Mouse (Mus musculus) CH12.LX (cell line): ENCODE measurements around the gene Ebf1. TPM values are rescaled to one million over a fixed set of nuclear protein-coding genes. Genes with fewer than 3 reads are reported as not detected.

Experiments
- DNase-seq: peaks from one replicate; pipeline ENCODE4 v3.0.0-alpha.2; 2013; ENCODE audit errors: extremely low read depth
- H3K27ac ChIP-seq: 2 replicates; pipeline ENCODE4 v1.5.1; 2012; ENCODE audit warnings: low read depth, mild to moderate bottlenecking, control low read depth, moderate library complexity; ENCODE audit not compliant: insufficient read depth
- H3K27me3 ChIP-seq: replicated peaks from 2 replicates; pipeline ENCODE3; 2012; ENCODE audit warnings: inconsistent platforms
- H3K36me3 ChIP-seq, 2 experiments: replicated peaks in 1 of 2; 2 replicates each; pipeline versions ENCODE3 to v1.6.1; 2012; ENCODE audit warnings: inconsistent platforms in 1 of 2, low read length in 1 of 2, mild to moderate bottlenecking in 1 of 2, mixed read lengths in 1 of 2, moderate library complexity in 1 of 2; ENCODE audit not compliant: control insufficient read depth in 1 of 2, insufficient read depth in 1 of 2
- H3K4me1 ChIP-seq, 2 experiments: 2 replicates each; pipeline ENCODE4 v1.6.1; 2012; ENCODE audit warnings: inconsistent platforms in 1 of 2, moderate library complexity in 1 of 2; ENCODE audit not compliant: insufficient read depth in 2 of 2, control insufficient read depth in 1 of 2
- H3K4me2 ChIP-seq: 2 replicates; pipeline ENCODE4 v1.6.1; 2012; ENCODE audit warnings: low read depth, mild to moderate bottlenecking, control low read depth; ENCODE audit not compliant: poor library complexity, insufficient read depth, severe bottlenecking
- H3K4me3 ChIP-seq, 3 experiments: fragments of 150-350 bp in 1 of 3; sonication (generic) in 1 of 3; replicated peaks in 1 of 3; 2 replicates each; pipeline versions ENCODE3 to v1.5.1; 2011 to 2012; ENCODE audit warnings: low read depth in 2 of 3, low read length in 2 of 3, mild to moderate bottlenecking in 2 of 3, moderate library complexity in 2 of 3, control low read depth in 1 of 3, improper control_type of control experiment in 1 of 3, inconsistent platforms in 1 of 3, mixed read lengths in 1 of 3; ENCODE audit not compliant: poor library complexity in 1 of 3
- H3K79me2 ChIP-seq: replicated peaks from 2 replicates; pipeline ENCODE4 v1.6.1; 2012; ENCODE audit warnings: mild to moderate bottlenecking, moderate library complexity; ENCODE audit not compliant: control insufficient read depth, poor library complexity, insufficient read depth, severe bottlenecking; ENCODE audit errors: extremely low read depth
- H3K9ac ChIP-seq: 2 replicates; pipeline ENCODE4 v1.6.1; 2012; ENCODE audit warnings: low read depth, mild to moderate bottlenecking, control low read depth, moderate library complexity; ENCODE audit not compliant: insufficient read depth
- H3K9me3 ChIP-seq: replicated peaks from 2 replicates; pipeline ENCODE3; 2012; ENCODE audit warnings: low read length, inconsistent platforms, mixed read lengths
- BHLHE40 ChIP-seq: IDR thresholded peaks from 2 replicates; pipeline ENCODE4 v1.6.1; 2011; ENCODE audit warnings: mild to moderate bottlenecking, low read depth, low read length, improper control_type of control experiment
- CHD1 ChIP-seq: IDR thresholded peaks from 2 replicates; pipeline ENCODE4 v1.6.1; 2012; ENCODE audit warnings: low read depth, low read length, improper control_type of control experiment, inconsistent platforms
- CTCF ChIP-seq, 2 experiments: IDR thresholded peaks in 1 of 2; conservative IDR thresholded peaks in 1 of 2; 2 replicates each; pipeline ENCODE4 v1.5.1; 2011 to 2012; ENCODE audit warnings: low read depth in 2 of 2, low read length in 2 of 2, improper control_type of control experiment in 1 of 2, inconsistent platforms in 1 of 2, mild to moderate bottlenecking in 1 of 2, moderate library complexity in 1 of 2
- E2F4 ChIP-seq: IDR thresholded peaks from 2 replicates; pipeline ENCODE4 v1.6.1; 2011; ENCODE audit warnings: low read depth, low read length, improper control_type of control experiment; ENCODE audit not compliant: insufficient replicate concordance
- ELF1 ChIP-seq: IDR thresholded peaks from 2 replicates; pipeline ENCODE4 v1.6.1; 2014; ENCODE audit warnings: low read depth, mild to moderate bottlenecking, inconsistent platforms, low read length, improper control_type of control experiment
- EP300 ChIP-seq: IDR thresholded peaks from 2 replicates; pipeline ENCODE4 v1.6.1; 2011; ENCODE audit warnings: low read length, improper control_type of control experiment
- ETS1 ChIP-seq: conservative IDR thresholded peaks from 2 replicates; pipeline ENCODE4 v1.6.1; 2012; ENCODE audit warnings: low read depth, mild to moderate bottlenecking, inconsistent platforms, low read length, improper control_type of control experiment, moderate library complexity
- GABPA ChIP-seq: IDR thresholded peaks from 2 replicates; pipeline ENCODE4 v1.6.1; 2012; ENCODE audit warnings: low read depth, low read length, improper control_type of control experiment, inconsistent platforms; ENCODE audit not compliant: insufficient replicate concordance
- HCFC1 ChIP-seq: IDR thresholded peaks from 2 replicates; pipeline ENCODE4 v1.6.1; 2012; ENCODE audit warnings: low read depth, mild to moderate bottlenecking, inconsistent platforms, low read length, improper control_type of control experiment
- IRF4 ChIP-seq: IDR thresholded peaks from 2 replicates; pipeline ENCODE4 v1.6.1; 2014; ENCODE audit warnings: low read depth, mild to moderate bottlenecking, inconsistent platforms, low read length, improper control_type of control experiment
- JUN ChIP-seq: IDR thresholded peaks from 2 replicates; pipeline ENCODE4 v1.6.1; 2011; ENCODE audit warnings: low read depth, mild to moderate bottlenecking, low read length, improper control_type of control experiment, moderate library complexity; ENCODE audit not compliant: insufficient read depth
- JUND ChIP-seq: conservative IDR thresholded peaks from 2 replicates; pipeline ENCODE4 v1.6.1; 2011; ENCODE audit warnings: low read depth, low read length, improper control_type of control experiment
- KAT2A ChIP-seq: IDR thresholded peaks from 2 replicates; pipeline ENCODE4 v1.6.1; 2012; ENCODE audit warnings: low read length, improper control_type of control experiment, inconsistent platforms; ENCODE audit not compliant: insufficient replicate concordance
- MAFK ChIP-seq: IDR thresholded peaks from 2 replicates; pipeline ENCODE4 v1.6.1; 2011; ENCODE audit warnings: low read length, improper control_type of control experiment; ENCODE audit not compliant: insufficient replicate concordance
- MAX ChIP-seq: IDR thresholded peaks from 2 replicates; pipeline ENCODE4 v1.6.1; 2011; ENCODE audit warnings: low read length, improper control_type of control experiment
- MEF2A ChIP-seq: IDR thresholded peaks from 2 replicates; pipeline ENCODE4 v1.6.1; 2014; ENCODE audit warnings: low read depth, mild to moderate bottlenecking, inconsistent platforms, low read length, improper control_type of control experiment, borderline replicate concordance
- MXI1 ChIP-seq: IDR thresholded peaks from 2 replicates; pipeline ENCODE4 v1.6.1; 2011; ENCODE audit warnings: mild to moderate bottlenecking, low read depth, low read length, improper control_type of control experiment
- MYC ChIP-seq: IDR thresholded peaks from 2 replicates; pipeline ENCODE4 v1.6.1; 2011; ENCODE audit warnings: low read depth, mild to moderate bottlenecking, improper control_type of control experiment, low read length
- NELFE ChIP-seq: IDR thresholded peaks from 2 replicates; pipeline ENCODE4 v1.6.1; 2011; ENCODE audit warnings: low read depth, low read length, improper control_type of control experiment
- NRF1 ChIP-seq: IDR thresholded peaks from 2 replicates; pipeline ENCODE4 v1.6.1; 2014; ENCODE audit warnings: low read depth, mild to moderate bottlenecking, inconsistent platforms, low read length, improper control_type of control experiment, moderate library complexity
- PAX5 ChIP-seq: IDR thresholded peaks from 2 replicates; pipeline ENCODE4 v1.6.1; 2012; ENCODE audit warnings: low read length, inconsistent platforms, mixed read lengths
- POLR2A ChIP-seq: IDR thresholded peaks from 2 replicates; pipeline ENCODE4 v1.6.1; 2011; ENCODE audit warnings: low read depth, mild to moderate bottlenecking, improper control_type of control experiment, low read length
- RAD21 ChIP-seq: IDR thresholded peaks from 2 replicates; pipeline ENCODE4 v1.6.1; 2011; ENCODE audit warnings: low read depth, mild to moderate bottlenecking, low read length, improper control_type of control experiment, moderate library complexity
- SIN3A ChIP-seq: IDR thresholded peaks from 2 replicates; pipeline ENCODE4 v1.6.1; 2012; ENCODE audit warnings: low read length, improper control_type of control experiment, inconsistent platforms
- TBP ChIP-seq: conservative IDR thresholded peaks from 2 replicates; pipeline ENCODE4 v1.6.1; 2011; ENCODE audit warnings: low read depth, low read length, improper control_type of control experiment
- TCF12 ChIP-seq: IDR thresholded peaks from 2 replicates; pipeline ENCODE4 v1.6.1; 2014; ENCODE audit warnings: low read depth, mild to moderate bottlenecking, inconsistent platforms, low read length, improper control_type of control experiment
- UBTF ChIP-seq: IDR thresholded peaks from 2 replicates; pipeline ENCODE4 v1.6.1; 2012; ENCODE audit warnings: low read depth, mild to moderate bottlenecking, inconsistent platforms, low read length, improper control_type of control experiment, moderate library complexity
- USF1 ChIP-seq: IDR thresholded peaks from 2 replicates; pipeline ENCODE4 v1.6.1; 2014; ENCODE audit warnings: low read depth, mild to moderate bottlenecking, inconsistent platforms, low read length, improper control_type of control experiment
- USF2 ChIP-seq: conservative IDR thresholded peaks from 2 replicates; pipeline ENCODE4 v1.6.1; 2011; ENCODE audit warnings: low read depth, low read length, improper control_type of control experiment
- ZC3H11A ChIP-seq: IDR thresholded peaks from 2 replicates; pipeline ENCODE4 v1.6.1; 2012; ENCODE audit warnings: low read depth, mild to moderate bottlenecking, inconsistent platforms, low read length, improper control_type of control experiment
- ZKSCAN1 ChIP-seq: IDR thresholded peaks from 2 replicates; pipeline ENCODE4 v1.6.1; 2012; ENCODE audit warnings: low read depth, inconsistent platforms, low read length, improper control_type of control experiment, borderline replicate concordance
- ZMIZ1 ChIP-seq: IDR thresholded peaks from 2 replicates; pipeline ENCODE4 v1.6.1; 2012; ENCODE audit warnings: low read depth, mild to moderate bottlenecking, inconsistent platforms, low read length, improper control_type of control experiment
- ZNF384 ChIP-seq: IDR thresholded peaks from 2 replicates; pipeline ENCODE4 v1.6.1; 2012; ENCODE audit warnings: low read depth, low read length, improper control_type of control experiment, inconsistent platforms
- dilution Hi-C: fragments of 300-500 bp; cut with MboI; formaldehyde crosslinking; loops from 2 replicates; pipeline ENCODE4 v1.14.3; 2020; ENCODE audit warnings: low sequenced_read_pairs; ENCODE audit not compliant: extremely low pct_unique_long_range_greater_than_20kb, extremely low pct_ligation_motif_present
- in situ Hi-C: fragments of 300-500 bp; cut with MboI; formaldehyde crosslinking; loops from 3 replicates; pipeline ENCODE4 v1.14.3; 2019; ENCODE audit warnings: low sequenced_read_pairs, low pct_ligation_motif_present, low pct_unique_long_range_greater_than_20kb, mixed read lengths
- polyA plus RNA-seq: library from polyadenylated mRNA; unstranded; fragments of >175 nt; gene quantifications from 2 replicates; pipeline ENCODE4 v1.2.1, GENCODE M21; 2012; ENCODE audit warnings: low read depth; ENCODE audit not compliant: insufficient read length
- total RNA-seq, 2 experiments: library from RNA; depleted of rRNA; stranded (reverse); fragments of 300-350 nt in 1 of 2; fragments of >200 nt in 1 of 2; gene quantifications; 2 replicates each; pipeline ENCODE4 v1.2.3; 2012 to 2014

Ebf1 gene
- total and polyA plus RNA-seq, 3 experiments: 37.8 to 60.7 (median 42.8) TPM

- H3K79me2 ChIP-seq: no peaks in the 10 kb centered on the region
- H3K27ac ChIP-seq: no peak overlapping the region
- peaks cover 13 to 54% of the 10 kb centered on the region in 2 experiments for H3K36me3 ChIP-seq
- H3K4me2 ChIP-seq: no peak overlapping the region
- no peak for TF ChIP-seq PAX5
- 0 out of 2 replicates have a peak, but pooled peaks have one; percentile 6 for TF ChIP-seq MYC
- TF ChIP-seq TCF12: 0 out of 2 replicates have a peak, but pooled peaks have one; percentile 13
- TF ChIP-seq EP300: 0 out of 2 replicates have a peak, but pooled peaks have one; percentile 22
- H3K9me3 ChIP-seq: no peaks in the 10 kb centered on the region
- in situ Hi-C loops: no loop called here
- no peak overlapping the region for H3K9ac ChIP-seq
- H3K4me1 ChIP-seq: peaks cover 18 to 55% of the 10 kb centered on the region in 2 experiments
- no peaks in the 10 kb centered on the region for H3K27me3 ChIP-seq
- no peak overlapping the region for H3K4me3 ChIP-seq
- no peak for DNase-seq
- dilution Hi-C loops: no loop called here
Observed at GRCm38 (mm10) chr11:44948541-44948940, 331.4 kb downstream of the Ebf1 start.

- Histone ChIP-seq H3K9me3 (no peaks in the 10 kb centered on the region), H3K27me3 (no peaks in the 10 kb centered on the region), H3K4me2 (no peak overlapping the region; the same call in 1 of the 2 replicates), H3K27ac (no peak overlapping the region), H3K4me1 (peaks cover 22 to 61% of the 10 kb centered on the region in 2 experiments), H3K9ac (no peak overlapping the region), H3K4me3 (no peak overlapping the region), H3K36me3 (peaks cover 13 to 54% of the 10 kb centered on the region in 2 experiments), H3K79me2 (no peaks in the 10 kb centered on the region)
- in situ Hi-C loops: no loop called here
- DNase-seq: peak; percentile 79
- dilution Hi-C loops: no loop called here
- TF ChIP-seq MXI1 (no peak), MAX (no peak), IRF4 (peak; percentile 51; the same call in 1 of the 2 replicates), TBP (no peak), ZKSCAN1 (no peak), PAX5 (no peak), GABPA (no peak), CTCF (conservative IDR thresholded peaks at IDR 0.05 in 1 of 2, IDR thresholded peaks at IDR 0.05 in 1 of 2; ENCODE audit: low read depth in 2 of 2, low read length in 2 of 2) (no peak), RAD21 (no peak), CHD1 (no peak), MAFK (no peak), ETS1 (peak; percentile 89), MEF2A (peak; percentile 65; the same call in 1 of the 2 replicates), SIN3A (no peak), ELF1 (no peak), EP300 (peak; percentile 85), E2F4 (no peak), JUND (peak; percentile 51; the same call in 1 of the 2 replicates), HCFC1 (no peak), NRF1 (no peak), KAT2A (no peak), BHLHE40 (peak; percentile 92), MYC (peak; percentile 9; the same call in 1 of the 2 replicates), JUN (no peak), USF1 (no peak), TCF12 (peak; percentile 57; the same call in 1 of the 2 replicates), ZMIZ1 (no peak), UBTF (no peak), NELFE (no peak), USF2 (no peak), POLR2A (no peak), ZNF384 (no peak), ZC3H11A (no peak)
Observed at GRCm38 (mm10) chr11:44949140-44949539, 332.0 kb downstream of the Ebf1 start.
